Mouse (Mus musculus): Measurements from ENCODE around the gene Pdcd5. TPM values are rescaled to one million over a fixed set of nuclear protein-coding genes. Genes with fewer than 3 reads are reported as not detected.

Pdcd5 gene
- total RNA-seq, 2 experiments from 2014 or later = 71.8 to 72.4 TPM

GRCm38 (mm10) chr7:35663790-35664376 lies 16.6 kb upstream of the Pdcd5 start:
- TF ChIP-seq CTCF (conservative IDR thresholded peaks at IDR 0.05) = no peak
- Histone ChIP-seq H3K4me3 (no peak overlapping the region), H3K27ac (no peak overlapping the region)
- no peak for DNase-seq (ENCODE audit: low spot score in 2 of 2)

GRCm38 (mm10) chr7:35659173-35659572 lies 11.9 kb upstream of the Pdcd5 start:
- H3K4me3 ChIP-seq = no peak overlapping the region
- DNase-seq (ENCODE audit: low spot score in 2 of 2) = no peak
- TF ChIP-seq CTCF (conservative IDR thresholded peaks at IDR 0.05) = peak; percentile 86
- H3K27ac ChIP-seq = no peak overlapping the region

GRCm38 (mm10) chr7:35657829-35658228 lies 10.5 kb upstream of the Pdcd5 start:
- no peak for DNase-seq (ENCODE audit: low spot score in 2 of 2)
- Histone ChIP-seq H3K4me3 (no peak overlapping the region), H3K27ac (no peak overlapping the region)
- TF ChIP-seq CTCF (conservative IDR thresholded peaks at IDR 0.05) = no peak

- Histone ChIP-seq H3K4me3 (no peak overlapping the region), H3K27ac (no peak overlapping the region)
- no peak for DNase-seq (ENCODE audit: low spot score in 2 of 2)
- TF ChIP-seq CTCF (conservative IDR thresholded peaks at IDR 0.05) = peak; percentile 69
Observed at GRCm38 (mm10) chr7:35651583-35652270, 4.4 kb upstream of the Pdcd5 start.

GRCm38 (mm10) chr7:35650716-35651410 lies 3.5 kb upstream of the Pdcd5 start:
- Histone ChIP-seq H3K4me3 (peak overlapping the region; percentile 41), H3K27ac (peak overlapping the region; percentile 32; the same call in 1 of the 2 replicates)
- peak; percentile 68 to 69 for DNase-seq (ENCODE audit: low spot score in 2 of 2)
- TF ChIP-seq CTCF (conservative IDR thresholded peaks at IDR 0.05) = peak; percentile 88

- no peak for DNase-seq (ENCODE audit: low spot score in 2 of 2)
- no peak for TF ChIP-seq CTCF (conservative IDR thresholded peaks at IDR 0.05)
Observed at GRCm38 (mm10) chr7:35649071-35649470, 1.8 kb upstream of the Pdcd5 start.

GRCm38 (mm10) chr7:35648239-35649069 lies 1.1 kb upstream of the Pdcd5 start:
- no peak for DNase-seq (ENCODE audit: low spot score in 2 of 2)
- no peak overlapping the region for H3K27ac ChIP-seq
- no peak overlapping the region for H3K4me3 ChIP-seq
- no peak for TF ChIP-seq CTCF (conservative IDR thresholded peaks at IDR 0.05)

More at GRCm38 (mm10) chr7:35649071-35649470, 1.8 kb upstream of the Pdcd5 start:
- Histone ChIP-seq H3K4me3 (no peak overlapping the region), H3K27ac (no peak overlapping the region)

GRCm38 (mm10) chr7:35646317-35647081 lies 822 bp downstream of the Pdcd5 start:
- TF ChIP-seq CTCF (conservative IDR thresholded peaks at IDR 0.05) = no peak
- Histone ChIP-seq H3K27ac (peak overlapping the region; percentile 86), H3K4me3 (peak overlapping the region; percentile 92)
- peak in 1 of 2 experiments; percentile 22 for DNase-seq (ENCODE audit: low spot score in 2 of 2)

GRCm38 (mm10) chr7:35640072-35640471 lies 7.2 kb downstream of the Pdcd5 start:
- no peak overlapping the region for H3K4me3 ChIP-seq
- no peak for TF ChIP-seq CTCF (conservative IDR thresholded peaks at IDR 0.05)
- DNase-seq (ENCODE audit: low spot score in 2 of 2) = no peak
- no peak overlapping the region for H3K27ac ChIP-seq

GRCm38 (mm10) chr7:35636874-35637273 lies 10.4 kb downstream of the Pdcd5 start:
- Histone ChIP-seq H3K4me3 (no peak overlapping the region), H3K27ac (no peak overlapping the region)
- TF ChIP-seq CTCF (conservative IDR thresholded peaks at IDR 0.05) = no peak
- no peak for DNase-seq (ENCODE audit: low spot score in 2 of 2)

- H3K4me3 ChIP-seq = no peak overlapping the region
- TF ChIP-seq CTCF (conservative IDR thresholded peaks at IDR 0.05) = peak; percentile 83
- H3K27ac ChIP-seq = no peak overlapping the region
- DNase-seq (ENCODE audit: low spot score in 2 of 2) = peak in 1 of 2 experiments; percentile 30
Observed at GRCm38 (mm10) chr7:35636229-35636628, 11.1 kb downstream of the Pdcd5 start.

- TF ChIP-seq CTCF (conservative IDR thresholded peaks at IDR 0.05) = peak; percentile 76
- DNase-seq (ENCODE audit: low spot score in 2 of 2) = no peak
- no peak overlapping the region for H3K27ac ChIP-seq
- H3K4me3 ChIP-seq = no peak overlapping the region
Observed at GRCm38 (mm10) chr7:35628496-35628895, 18.8 kb downstream of the Pdcd5 start.

All from layer of hippocampus, adult 2 months (tissue).